Mouse (Mus musculus): ENCODE data around the gene Cacna2d2.
A peak's percentile ranks its signal among the peaks of the same experiment; 100 is the strongest.

Gene Cacna2d2

DNA sequence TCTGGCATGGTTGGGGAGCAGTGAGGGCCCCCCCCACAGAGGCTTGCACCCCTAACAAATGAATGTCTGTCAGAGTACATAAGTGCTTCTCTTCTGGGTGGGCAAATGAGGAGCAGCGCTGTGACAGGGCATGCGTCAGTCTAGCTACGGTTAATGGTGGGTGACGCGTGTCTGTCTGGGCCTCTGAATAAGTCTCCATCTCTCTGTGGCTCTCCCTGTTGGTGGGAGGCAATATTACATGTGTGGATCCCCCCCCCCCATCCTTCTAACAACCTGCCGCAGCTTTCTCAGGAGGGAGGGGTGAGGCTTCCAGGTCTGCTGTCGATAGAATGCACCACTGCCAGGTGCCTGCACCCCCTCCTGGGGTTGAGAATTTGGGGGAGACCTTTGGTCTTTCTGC is 3.7 kb downstream of the Cacna2d2 start:
- DNase-seq (ENCODE audit: low spot score) = no peak

DNA sequence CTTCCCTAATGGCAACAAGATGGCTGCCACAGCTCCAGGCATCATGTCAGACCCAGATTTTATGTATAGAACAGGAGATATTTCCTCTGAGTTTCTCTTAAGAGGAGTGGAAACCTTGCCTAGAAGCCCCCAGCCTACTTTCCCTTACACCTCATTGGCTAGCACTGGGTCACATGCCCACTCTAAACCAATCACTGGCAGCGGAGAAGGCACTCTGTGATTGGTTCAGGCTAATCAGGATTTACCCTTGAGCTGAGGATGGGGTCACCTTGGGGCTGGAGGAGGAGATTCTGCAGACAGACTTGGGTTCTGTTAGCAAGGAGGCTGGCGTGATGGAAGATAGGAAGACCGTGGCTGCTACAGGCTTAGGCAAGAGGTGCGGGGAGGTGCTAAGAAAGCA is 10.0 kb downstream of the Cacna2d2 start:
- DNase-seq (ENCODE audit: low spot score) = no peak

DNA sequence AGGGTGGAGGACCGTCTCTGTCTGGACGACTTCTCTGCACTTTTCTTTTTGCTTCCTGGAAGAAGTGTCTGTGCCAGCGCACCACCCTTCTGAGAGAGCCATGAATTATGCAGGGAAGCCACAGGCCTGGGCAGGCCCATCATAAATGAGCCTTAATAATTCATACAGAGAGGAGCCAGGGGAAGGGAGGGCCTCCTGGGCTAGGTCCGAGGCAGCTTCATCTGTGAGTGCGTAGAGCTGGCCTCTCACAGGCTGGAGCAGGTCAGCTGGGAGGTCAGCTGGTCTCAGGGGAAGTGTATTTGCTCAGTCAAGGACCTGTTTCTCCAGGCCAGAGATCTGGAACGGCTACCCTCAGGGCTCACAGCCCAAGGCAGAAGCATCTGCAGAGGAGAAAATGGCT is 17.7 kb downstream of the Cacna2d2 start:
- no peak for DNase-seq (ENCODE audit: low spot score)

DNA sequence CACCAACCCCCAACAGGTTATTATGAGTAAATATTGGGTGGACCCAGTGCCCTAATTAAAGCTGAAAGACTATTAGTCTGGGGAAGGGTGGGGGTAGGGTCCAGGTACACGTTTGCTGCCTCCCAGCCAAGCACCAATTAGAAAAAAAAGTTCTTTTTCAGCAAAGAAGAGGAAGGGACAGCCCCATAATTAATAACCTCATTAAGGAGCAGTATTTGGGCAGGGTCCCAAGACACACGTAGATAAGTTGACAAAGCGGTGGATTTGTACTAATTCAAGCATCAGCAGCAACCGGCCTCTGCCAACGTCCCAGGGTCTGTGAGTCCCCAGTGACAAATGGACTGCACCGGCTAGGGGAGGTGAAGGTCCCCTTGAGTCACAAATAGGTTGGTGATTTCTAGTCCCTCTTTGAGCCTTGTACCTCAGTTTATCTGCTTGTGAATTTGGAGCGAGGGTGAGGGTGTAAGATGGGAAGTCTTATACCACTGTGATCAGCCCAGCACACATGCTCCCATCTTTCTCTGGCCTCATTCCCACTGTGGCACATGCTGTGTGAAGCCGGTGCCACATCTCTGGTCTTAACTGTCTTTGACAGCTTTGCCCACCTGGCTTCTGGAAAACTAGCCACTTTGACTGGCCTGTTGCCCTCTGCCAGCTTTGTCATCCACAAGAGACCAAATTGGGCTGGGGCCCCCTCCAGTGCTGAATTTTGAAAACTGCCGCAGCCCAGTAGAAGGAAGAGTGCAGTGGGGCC is 20.3 kb downstream of the Cacna2d2 start:
- no peak for DNase-seq (ENCODE audit: low spot score)

DNA sequence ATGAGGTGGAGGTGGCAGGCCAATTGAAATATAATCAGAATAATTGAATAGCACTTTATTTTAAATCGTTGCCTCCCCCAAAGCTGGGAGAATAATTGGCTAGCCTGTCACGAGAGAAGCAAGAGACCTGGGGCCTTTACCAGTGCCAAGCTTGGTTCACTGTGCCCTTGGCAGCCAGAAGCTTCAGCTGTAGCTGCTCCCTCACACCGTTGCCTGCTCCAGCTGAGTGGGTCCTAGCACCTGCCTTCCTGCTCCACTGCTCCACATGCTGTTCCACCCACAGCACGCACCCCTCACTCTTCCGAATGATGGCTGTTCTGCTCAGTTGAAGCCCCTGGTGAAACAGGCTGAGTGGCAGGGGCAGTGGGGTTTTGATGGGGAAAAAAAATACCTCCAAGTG is 21.5 kb downstream of the Cacna2d2 start:
- DNase-seq (ENCODE audit: low spot score) = no peak

DNA sequence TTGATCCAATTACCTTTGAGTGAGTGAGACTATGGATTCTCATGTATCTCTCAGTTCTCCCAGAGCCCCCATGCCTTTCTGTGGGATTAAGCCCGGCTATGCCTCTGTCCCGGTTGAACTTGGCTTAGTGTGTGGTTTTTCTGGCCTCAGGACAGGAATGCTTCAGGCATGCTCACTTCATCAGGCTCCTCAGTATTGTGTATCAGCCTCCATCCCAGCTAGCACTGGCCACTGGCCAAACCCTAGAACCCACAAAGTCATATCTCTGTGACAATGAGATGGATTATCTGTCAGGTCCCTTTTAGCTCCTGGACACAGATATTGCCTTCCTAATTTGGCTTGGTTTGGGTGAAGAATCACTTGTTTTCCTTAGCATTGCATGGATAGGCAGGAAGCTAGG is 23.5 kb downstream of the Cacna2d2 start:
- no peak for DNase-seq (ENCODE audit: low spot score)

DNA sequence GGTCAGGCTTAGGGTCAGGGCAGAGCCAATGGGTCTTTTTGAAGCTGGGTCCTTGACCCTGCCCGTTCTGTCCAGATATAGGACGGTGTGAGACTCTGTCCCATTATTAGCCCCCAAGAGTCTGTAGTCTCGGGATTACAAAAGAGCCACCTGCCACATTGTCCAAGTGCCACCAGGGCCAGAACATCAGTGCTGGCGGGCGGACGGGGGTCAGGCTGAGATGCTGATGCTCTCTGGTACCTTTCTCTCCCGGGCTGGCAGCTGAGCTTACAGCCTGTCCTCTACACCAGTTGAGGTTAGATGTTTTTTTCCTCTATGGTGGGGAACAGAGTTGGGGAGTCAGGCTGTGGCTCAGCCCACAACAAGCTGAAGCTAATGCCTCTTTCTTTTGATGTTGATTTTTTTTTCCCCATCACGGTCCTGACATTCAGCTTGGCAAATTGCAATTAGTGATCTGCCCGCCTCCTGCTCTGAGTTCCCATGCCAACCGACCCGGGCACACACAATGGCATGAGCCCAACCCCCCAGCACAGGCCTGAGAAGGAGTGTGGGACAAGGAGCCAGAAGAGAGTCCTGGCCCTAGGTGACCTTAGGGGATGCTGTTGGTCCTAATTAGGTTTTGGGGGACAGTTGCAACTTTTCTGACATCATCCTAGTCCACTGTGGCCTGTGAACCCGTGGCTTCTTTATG is 25.2 kb downstream of the Cacna2d2 start:
- DNase-seq (ENCODE audit: low spot score) = no peak

DNA sequence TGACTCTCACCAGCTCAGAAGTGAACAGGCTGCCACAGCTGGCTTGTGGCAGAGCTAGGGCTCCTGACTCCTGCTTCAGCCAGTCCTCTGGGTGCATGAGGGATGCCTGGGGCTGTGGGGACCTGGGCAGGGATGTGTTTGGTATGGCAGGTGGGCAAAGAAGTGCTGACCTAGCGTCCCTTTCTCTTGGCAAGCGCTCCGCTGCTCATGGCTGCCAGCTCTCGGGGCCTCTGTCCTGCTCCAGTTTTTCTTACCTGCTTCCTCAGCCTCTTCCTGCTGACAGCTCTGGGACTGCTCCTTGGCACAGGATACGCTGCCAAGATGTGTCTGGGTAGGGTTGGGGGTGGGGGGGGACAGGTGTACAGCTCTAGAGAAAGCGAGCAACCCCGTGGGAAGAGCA is 28.5 kb downstream of the Cacna2d2 start:
- DNase-seq (ENCODE audit: low spot score) = no peak

DNA sequence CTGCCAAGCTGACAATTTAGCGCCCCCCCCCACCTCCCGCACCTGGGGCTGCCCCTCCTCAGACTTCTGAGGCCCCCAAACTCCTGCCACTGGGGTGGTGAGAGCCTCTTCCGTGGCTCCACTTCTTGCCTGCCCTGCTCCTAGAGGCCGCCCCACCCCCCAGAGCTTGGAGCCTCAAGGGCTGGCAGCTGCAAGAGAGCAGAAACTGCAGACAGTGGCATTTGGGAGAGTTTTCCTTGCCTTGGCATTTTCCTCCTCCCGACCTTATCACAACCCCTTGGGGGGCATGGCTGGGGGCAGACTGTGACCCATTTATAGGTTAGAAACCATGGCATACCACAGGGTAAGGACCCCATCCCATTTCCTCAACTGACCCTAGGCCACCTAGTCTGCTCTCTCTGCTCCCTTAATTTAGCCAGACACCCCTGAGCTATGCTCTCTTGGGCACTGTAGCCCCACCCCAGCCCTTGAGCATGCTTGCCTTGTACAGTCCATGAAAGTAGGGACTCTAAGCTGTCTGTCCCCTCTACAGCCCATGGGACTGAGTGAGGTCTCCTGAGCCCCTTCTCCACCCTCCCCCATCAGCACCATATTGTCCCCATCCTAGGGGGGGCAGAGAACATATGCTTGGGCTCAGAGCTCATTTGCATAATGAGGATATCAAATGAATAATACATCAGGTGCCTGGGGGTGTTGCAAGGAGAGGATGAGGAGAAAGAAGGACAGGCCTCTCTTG is 29.2 kb downstream of the Cacna2d2 start:
- DNase-seq (ENCODE audit: low spot score) = no peak

DNA sequence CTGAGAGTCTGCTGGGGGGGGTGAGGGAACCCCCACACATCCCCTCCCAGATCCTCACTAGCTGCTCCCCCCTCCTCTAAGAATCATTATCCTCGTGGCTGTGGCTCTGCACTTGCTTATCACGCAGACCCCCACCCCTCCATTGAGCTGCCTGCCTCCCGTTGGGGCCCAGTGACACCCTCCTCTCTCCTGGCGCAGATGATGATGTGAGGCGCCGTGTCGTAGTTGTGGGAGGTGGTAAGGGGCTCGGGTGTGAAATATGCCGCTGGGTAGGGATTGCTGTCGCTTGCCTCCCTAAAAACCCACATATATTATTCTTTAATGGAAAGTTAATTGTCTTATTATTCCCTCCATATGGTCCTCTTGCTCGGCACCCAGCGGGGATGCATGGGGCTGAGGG is 31.0 kb downstream of the Cacna2d2 start:
- no peak for DNase-seq (ENCODE audit: low spot score)

DNA sequence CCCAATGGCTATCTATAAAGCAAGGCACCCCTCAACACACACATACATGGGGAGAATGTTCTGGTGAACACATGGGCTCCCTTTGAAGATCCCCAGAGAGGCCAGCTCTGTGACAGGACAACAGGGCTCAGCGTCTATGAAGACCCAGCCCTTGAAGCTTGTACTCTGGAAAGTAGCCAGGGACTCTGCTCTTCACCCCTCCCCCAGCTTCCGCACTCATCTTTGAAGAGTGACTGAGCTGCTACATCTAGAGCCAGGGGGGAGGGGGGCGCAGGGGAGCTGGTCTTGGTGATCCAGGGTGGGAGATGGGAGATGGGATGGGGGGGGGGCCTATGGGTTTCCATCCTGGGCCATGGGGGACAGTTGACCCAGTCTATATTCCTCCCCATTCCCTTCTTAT is 33.1 kb downstream of the Cacna2d2 start:
- DNase-seq (ENCODE audit: low spot score) = no peak

DNA sequence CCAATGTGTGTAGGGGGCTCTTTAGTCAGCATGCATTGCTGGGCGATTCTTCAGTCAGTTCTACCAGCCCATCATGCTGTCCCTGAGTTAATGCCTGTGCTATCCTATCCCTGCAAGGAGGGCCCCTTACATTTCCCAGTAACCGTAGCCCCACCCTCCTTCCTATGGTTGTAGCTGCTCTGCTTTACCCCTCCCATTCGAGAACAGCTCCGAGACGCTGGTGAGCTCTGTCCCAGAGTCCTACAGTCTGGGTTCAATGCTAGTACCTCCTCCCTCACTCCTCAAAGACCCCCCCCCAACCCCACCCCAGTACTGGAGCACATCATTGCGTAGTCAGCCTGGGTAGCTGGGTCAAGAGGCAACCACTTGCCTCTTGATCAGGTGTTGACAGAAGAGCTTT is 35.4 kb downstream of the Cacna2d2 start:
- no peak for DNase-seq (ENCODE audit: low spot score)

DNA sequence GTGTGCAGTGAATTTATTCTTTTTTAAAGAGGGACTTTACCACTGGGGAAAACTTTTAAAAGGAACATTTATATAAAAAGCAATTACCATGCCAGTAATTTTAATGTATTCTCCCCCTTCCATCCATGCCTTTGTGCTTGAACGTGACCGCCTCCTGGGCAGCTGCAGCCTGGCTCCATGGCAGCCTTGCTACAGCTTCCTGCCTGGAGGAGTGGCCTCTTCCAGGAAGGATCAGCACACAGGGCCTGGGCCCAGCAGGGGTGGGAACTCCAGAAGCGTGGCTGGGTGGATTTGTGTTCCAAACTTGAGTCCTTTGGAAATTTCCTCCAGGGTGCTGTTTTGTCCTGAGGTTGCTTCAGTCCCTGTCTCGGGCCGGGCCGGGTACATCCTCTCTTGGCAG is 35.9 kb downstream of the Cacna2d2 start:
- no peak for DNase-seq (ENCODE audit: low spot score)

DNA sequence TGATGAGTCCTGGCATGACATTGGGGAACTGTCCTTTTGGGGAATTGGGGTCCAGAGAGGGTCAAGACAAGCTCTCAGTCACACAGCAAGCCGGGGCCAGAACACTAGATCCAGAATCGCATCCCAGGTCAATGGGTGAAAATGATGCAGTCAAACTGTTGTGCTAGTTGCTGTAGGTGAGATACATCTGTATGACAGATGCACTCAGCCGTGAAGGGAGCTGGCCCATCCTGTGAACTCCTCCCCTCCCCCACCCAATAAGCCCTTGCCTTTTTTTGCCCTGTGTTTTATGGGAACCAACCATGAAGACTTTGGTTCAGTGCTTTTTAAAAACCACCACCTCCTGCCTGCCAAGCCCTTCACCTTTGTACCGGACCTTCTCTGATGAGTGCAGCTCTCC is 43.5 kb downstream of the Cacna2d2 start:
- DNase-seq (ENCODE audit: low spot score) = no peak

DNA sequence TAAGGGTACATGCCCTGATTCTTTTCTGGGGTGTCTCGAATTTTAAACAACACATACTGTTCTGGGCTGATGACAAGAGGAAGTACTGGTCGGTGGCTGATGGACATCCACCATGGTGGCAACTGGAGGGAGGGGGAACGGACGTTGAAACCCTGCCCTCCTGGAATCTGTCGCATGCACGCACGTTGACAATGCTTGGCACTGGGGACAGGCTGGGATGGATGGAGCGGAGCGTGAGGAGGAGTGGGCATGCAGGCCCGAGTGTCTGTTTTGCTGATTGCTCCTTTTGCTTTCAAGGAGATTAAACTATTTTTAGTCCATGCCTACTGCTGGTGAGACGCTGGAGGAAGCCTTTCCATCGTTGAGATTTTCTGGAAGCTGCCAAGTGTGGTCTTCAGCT is 43.9 kb downstream of the Cacna2d2 start:
- DNase-seq (ENCODE audit: low spot score) = no peak

DNA sequence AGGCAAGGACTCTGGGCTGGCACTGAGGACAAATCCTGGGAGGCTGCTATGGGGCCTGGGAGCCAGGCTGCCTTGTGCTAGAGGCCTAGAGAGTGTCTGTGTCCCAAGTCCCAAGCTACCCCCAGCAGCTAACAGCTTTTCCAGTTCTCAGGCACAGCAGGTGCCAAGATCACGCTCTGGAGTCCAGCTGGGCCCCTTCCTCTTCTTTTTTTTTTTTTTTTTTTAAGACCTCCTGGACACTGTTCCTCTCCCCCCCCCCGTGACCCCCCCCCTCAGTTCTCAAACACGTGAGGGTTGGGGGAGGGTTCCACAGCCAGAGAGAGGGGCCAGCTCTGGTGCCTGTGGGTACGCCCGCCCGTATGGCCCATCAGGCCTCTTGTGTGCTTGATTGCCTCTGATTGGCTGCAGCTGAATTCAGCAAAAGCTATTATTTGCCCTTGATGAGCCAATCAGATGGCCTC is 45.6 kb downstream of the Cacna2d2 start:
- peak; percentile 53 for DNase-seq (ENCODE audit: low spot score)

DNA sequence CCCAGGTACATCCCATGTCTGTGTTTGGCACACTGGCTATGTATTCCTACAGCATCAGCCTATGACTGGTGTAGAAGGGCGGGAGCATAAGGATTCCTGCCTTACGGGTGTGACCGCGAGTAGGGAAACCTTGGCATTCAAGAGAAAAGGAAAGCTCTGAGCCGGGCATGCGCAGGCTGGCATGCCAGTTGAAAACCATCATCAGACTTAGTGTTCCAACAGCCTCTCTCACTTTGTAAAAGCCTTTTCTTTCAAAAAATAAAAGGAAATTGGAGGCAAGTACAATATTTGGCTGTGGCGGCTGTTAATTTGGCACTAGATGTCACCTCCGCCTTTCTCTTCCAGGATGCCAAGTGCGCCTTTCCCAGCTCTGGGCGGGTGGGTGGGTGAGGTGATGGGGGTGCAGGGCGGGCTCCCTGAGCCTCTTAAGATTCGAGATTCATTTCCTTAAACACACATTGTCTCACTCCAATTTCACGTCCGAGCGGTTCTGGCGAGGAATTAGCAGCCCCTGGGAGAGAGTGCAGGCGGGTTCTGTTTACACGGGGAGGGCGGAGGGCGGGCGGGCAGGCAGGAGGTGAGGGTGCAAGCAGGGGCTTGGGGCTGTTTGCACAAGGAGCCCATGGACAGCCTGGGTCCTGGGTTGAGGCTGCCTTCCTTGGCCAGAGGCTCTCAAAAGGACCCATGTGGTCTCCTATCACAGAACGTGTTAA is 49.5 kb downstream of the Cacna2d2 start:
- no peak for DNase-seq (ENCODE audit: low spot score)

DNA sequence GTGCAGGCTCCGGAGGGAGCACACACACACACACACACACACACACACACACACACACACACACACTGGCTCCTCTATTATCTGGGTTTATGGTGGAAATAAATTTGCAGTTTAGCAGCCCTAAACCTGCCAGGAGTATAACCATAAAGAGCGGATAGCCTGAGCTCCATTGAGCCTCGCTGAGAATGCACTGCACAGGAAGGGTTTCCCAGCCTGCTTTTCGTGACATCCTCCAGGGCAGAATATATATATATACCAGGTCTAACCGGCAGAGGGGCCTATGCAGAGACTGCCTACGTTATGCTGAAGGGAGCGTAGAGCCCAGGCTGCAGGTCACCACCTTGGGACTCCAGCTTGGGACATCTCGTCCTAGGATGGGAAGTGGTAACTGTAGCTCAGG is 52.0 kb downstream of the Cacna2d2 start:
- DNase-seq (ENCODE audit: low spot score) = no peak

DNA sequence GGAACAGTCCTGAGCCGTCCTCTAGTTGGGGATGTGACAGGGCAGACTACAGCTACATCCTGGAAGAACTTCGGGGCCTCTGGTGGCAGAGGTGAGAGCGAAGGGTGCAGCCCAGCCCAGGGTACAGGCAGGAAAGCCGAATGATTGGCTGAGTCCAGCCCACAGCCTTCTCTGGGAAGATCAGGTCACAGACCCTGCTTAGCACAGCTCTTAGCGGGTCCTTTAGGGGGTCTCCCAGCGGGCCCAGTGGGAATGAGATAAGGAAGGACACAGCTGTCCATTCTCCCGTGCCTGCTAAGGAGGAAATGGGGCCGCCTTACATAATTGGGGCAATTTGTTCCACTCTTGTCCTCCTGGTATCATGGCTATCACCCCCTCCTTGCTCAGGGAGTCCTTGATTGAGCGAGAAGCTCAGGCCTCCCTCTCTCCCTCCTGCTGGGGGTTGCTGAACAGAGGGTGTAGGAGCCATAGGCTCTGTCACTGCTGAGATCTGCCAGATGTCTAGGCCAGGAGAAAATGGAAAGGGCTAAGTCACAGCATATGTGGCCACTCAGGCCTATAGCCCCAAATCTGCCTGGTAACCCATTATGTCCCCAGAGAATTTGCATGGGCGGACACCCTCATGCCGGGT is 52.6 kb downstream of the Cacna2d2 start:
- no peak for DNase-seq (ENCODE audit: low spot score)

DNA sequence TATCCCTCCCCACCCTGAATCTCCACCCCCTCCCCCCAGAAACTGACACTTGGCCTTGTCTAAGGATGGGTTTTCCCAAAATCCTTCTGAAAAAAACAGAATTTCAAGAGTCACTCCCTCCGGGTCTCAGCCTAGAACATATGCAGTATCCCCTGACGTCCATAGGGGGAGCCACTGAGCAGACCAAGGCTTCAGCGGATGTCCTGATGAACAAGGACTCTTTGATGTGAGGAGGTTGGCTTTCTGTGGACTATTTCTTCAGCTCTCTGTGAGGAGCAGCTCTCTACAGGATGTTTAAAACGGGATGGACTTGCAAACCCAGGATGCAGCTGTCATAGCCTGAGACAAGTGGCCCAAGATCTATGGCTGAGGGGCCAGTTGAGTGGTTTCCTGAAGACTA is 53.1 kb downstream of the Cacna2d2 start:
- peak; percentile 52 for DNase-seq (ENCODE audit: low spot score)

DNA sequence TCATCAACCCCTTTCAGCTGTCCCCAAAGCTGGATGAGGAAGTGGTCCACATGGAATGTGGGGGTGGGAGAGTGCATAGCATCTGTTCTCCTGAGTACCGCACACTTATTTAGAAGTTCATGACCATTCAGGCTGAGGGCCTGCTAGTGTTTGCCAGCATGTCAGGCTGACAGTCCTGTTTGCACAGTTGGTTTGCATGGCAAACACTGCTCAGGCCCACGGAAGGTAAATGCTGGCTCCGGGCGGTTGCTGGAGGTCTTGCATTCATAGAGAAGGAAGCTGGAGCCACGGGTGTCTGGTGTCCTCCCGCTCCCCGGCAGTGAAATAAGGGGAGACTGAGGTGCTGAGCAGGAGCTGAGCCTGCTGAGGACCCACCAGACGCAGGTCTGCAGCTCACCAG is 53.7 kb downstream of the Cacna2d2 start:
- DNase-seq (ENCODE audit: low spot score) = no peak

DNA sequence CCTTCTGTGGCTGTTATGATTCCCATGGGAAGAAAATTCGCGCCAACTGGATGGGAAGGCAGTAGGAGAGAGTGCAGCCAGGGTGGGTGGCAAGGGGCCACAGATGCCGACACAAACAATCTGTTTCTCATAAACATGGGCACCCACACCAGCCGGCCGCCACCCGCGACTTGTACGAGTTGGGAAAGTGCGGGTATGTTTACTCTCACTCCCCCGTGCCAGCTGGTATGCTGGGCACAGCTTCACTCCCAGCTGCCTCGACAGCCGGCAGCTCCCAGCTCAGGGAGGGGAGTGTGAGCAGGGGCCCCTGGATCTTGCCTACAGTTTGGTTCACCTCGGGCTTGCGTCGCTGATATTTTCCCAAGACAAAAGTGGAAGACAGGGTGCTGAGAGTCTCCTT is 57.3 kb downstream of the Cacna2d2 start:
- no peak for DNase-seq (ENCODE audit: low spot score)

All from embryo, embryonic 10.5 days (tissue).